Mouse (Mus musculus): ENCODE measurements around the gene Caps2. TPM values are rescaled to one million over a fixed set of nuclear protein-coding genes. Genes with fewer than 3 reads are reported as not detected.

The Caps2 gene
- total RNA-seq, 2 experiments from 2014 or later = not detected

Other genes with a start within 250 kb of the Caps2 start
- 74.9 and 77.0 TPM in 2 replicates for gene Krr1, start 191.0 kb upstream of the Caps2 start, total RNA-seq (2015)
- gene Krr1, start 191.0 kb upstream of the Caps2 start, total RNA-seq (2017) = 55.8 and 63.2 TPM in 2 replicates
- 490 and 618 TPM in 2 replicates for gene Glipr1, start 161.0 kb upstream of the Caps2 start, total RNA-seq (2015)
- gene Glipr1, start 161.0 kb upstream of the Caps2 start, total RNA-seq (2017) = 424 and 503 TPM in 2 replicates
- not detected in 2 replicates for gene Glipr1l1, start 103.4 kb upstream of the Caps2 start, total RNA-seq (2015)
- not detected in 2 replicates for gene Glipr1l1, start 103.4 kb upstream of the Caps2 start, total RNA-seq (2017)
- gene Glipr1l2, start 80.3 kb upstream of the Caps2 start, total RNA-seq (2015) = not detected in 2 replicates
- not detected in 2 replicates for gene Glipr1l2, start 80.3 kb upstream of the Caps2 start, total RNA-seq (2017)
- not detected in 2 replicates for gene Glipr1l3, start 3.3 kb upstream of the Caps2 start, total RNA-seq (2015)
- gene Glipr1l3, start 3.3 kb upstream of the Caps2 start, total RNA-seq (2017) = not detected in 2 replicates
- gene Kcnc2, start 107.5 kb downstream of the Caps2 start, total RNA-seq (2015) = not detected in 2 replicates
- gene Kcnc2, start 107.5 kb downstream of the Caps2 start, total RNA-seq (2017) = not detected in 2 replicates

Data from megakaryocyte progenitor cell, adult 5-6 weeks (primary cell).